Mouse (Mus musculus): Measurements from ENCODE around the gene Lrmda.

Lrmda gene

GRCm38 (mm10) chr14:22019252-22019948 lies at the start of gene Lrmda:
Lrmda (plus strand) TSS chr14:22019712.
- peak; percentile 25 for DNase-seq (ENCODE audit: low spot score)

- DNase-seq (ENCODE audit: low spot score), result peak; percentile 57
These were observed 38.0 kb upstream of the Lrmda start for GRCm38 (mm10) chr14:21981462-21981861.

GRCm38 (mm10) chr14:21982096-21982591 lies 37.4 kb upstream of the Lrmda start:
- DNase-seq (ENCODE audit: low spot score), result no peak

GRCm38 (mm10) chr14:21982592-21983310 lies 36.8 kb upstream of the Lrmda start:
- no peak for DNase-seq (ENCODE audit: low spot score)

GRCm38 (mm10) chr14:21983311-21983949 lies 36.1 kb upstream of the Lrmda start:
- no peak for DNase-seq (ENCODE audit: low spot score)

- DNase-seq (ENCODE audit: low spot score), result no peak
These were observed 35.4 kb upstream of the Lrmda start for GRCm38 (mm10) chr14:21983950-21984730.

GRCm38 (mm10) chr14:21984757-21985425 lies 34.6 kb upstream of the Lrmda start:
- DNase-seq (ENCODE audit: low spot score), result no peak

GRCm38 (mm10) chr14:21985426-21985931 lies 34.0 kb upstream of the Lrmda start:
- no peak for DNase-seq (ENCODE audit: low spot score)

- peak; percentile 65 for DNase-seq (ENCODE audit: low spot score)
These were observed 33.4 kb upstream of the Lrmda start for GRCm38 (mm10) chr14:21985981-21986732.

GRCm38 (mm10) chr14:21986733-21987659 lies 32.5 kb upstream of the Lrmda start:
- peak; percentile 17 for DNase-seq (ENCODE audit: low spot score)

- DNase-seq (ENCODE audit: low spot score), result peak; percentile 84
These were observed 31.6 kb upstream of the Lrmda start for GRCm38 (mm10) chr14:21987660-21988576.

- no peak for DNase-seq (ENCODE audit: low spot score)
These were observed 30.8 kb upstream of the Lrmda start for GRCm38 (mm10) chr14:21988577-21989290.

- peak; percentile 24 for DNase-seq (ENCODE audit: low spot score)
These were observed 30.1 kb upstream of the Lrmda start, which contains the start of gene Zfp503 for GRCm38 (mm10) chr14:21989291-21989913. Zfp503 (minus strand) TSS chr14:21989601.

GRCm38 (mm10) chr14:21990321-21991021 lies 29.0 kb upstream of the Lrmda start:
- no peak for DNase-seq (ENCODE audit: low spot score)

- no peak for DNase-seq (ENCODE audit: low spot score)
These were observed 28.2 kb upstream of the Lrmda start for GRCm38 (mm10) chr14:21991251-21991780.

- DNase-seq (ENCODE audit: low spot score), result no peak
These were observed 27.7 kb upstream of the Lrmda start for GRCm38 (mm10) chr14:21991856-21992255.

Data from urinary bladder, postnatal 10 days (tissue).